Mouse (Mus musculus) small intestine, adult 2 months (tissue): ENCODE data around the gene Mef2c.

Experiments used
- CTCF ChIP-seq: fragments of 200-500 bp; IDR thresholded peaks from 2 replicates; pipeline ENCODE4 v1.5.1; 2012; ENCODE audit warnings: low read depth, mild to moderate bottlenecking, control low read depth, inconsistent platforms, low read length, moderate library complexity, mixed read lengths; ENCODE audit not compliant: insufficient replicate concordance, insufficient read length; ENCODE audit errors: extremely low read depth
- POLR2A ChIP-seq: fragments of 200-500 bp; IDR thresholded peaks from 2 replicates; pipeline ENCODE4 v1.6.1; 2012; ENCODE audit warnings: low read depth, mild to moderate bottlenecking, control low read depth, inconsistent platforms, low read length, moderate library complexity

GRCm38 (mm10) chr13:83507687-83508086, 3.9 kb downstream of the Mef2c start:
- TF ChIP-seq POLR2A = no peak
- no peak for TF ChIP-seq CTCF
